Mouse (Mus musculus): ENCODE data around the gene 6430550D23Rik.

DNA sequence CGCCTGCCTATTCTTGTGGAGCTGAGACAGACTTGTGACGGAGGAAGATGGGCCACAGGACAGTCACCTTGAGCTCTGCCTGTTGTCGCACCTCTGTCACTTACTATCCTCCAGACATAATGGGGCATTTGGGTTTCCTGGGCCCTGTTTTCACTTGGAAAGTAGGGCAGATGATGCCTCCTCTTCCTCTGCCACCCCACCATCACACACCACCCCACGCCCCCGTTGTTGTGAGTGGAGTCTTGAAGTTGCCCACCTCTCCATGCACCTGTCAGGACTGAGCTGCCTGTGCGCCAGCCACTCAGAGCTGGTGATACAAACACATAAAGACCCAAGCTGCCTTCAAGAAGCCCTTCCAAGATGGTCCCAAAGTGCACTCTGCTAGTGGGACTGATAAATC is 20.6 kb downstream of the 6430550D23Rik start:
- TF ChIP-seq CTCF (IDR thresholded peaks at IDR 0.05; ENCODE audit: control insufficient read depth, insufficient read depth, low read length), result no peak
- TF ChIP-seq POLR2A (IDR thresholded peaks at IDR 0.05; ENCODE audit: borderline replicate concordance, control insufficient read depth, low read depth, low read length), result no peak

Data from bone marrow, adult 2 months (tissue).